Mouse (Mus musculus) forebrain, embryonic 10.5 days (tissue): ENCODE measurements around the gene N4bp1. TPM values are rescaled to one million over a fixed set of nuclear protein-coding genes. Genes with fewer than 3 reads are reported as not detected.

ENCODE experiments used
- DNase-seq: peaks from one replicate; pipeline ENCODE4 v3.0.0-alpha.2; 2017; ENCODE audit warnings: low spot score; ENCODE audit errors: extremely low spot score
- H3K27ac ChIP-seq: fragments of 300-500 bp; sonication (generic); 2 replicates; pipeline ENCODE4 v1.5.1; 2016; ENCODE audit warnings: mild to moderate bottlenecking
- H3K27me3 ChIP-seq: fragments of 300-500 bp; sonication (generic); 2 replicates; pipeline ENCODE4 v1.6.1; 2016; ENCODE audit warnings: mild to moderate bottlenecking; ENCODE audit not compliant: poor library complexity, severe bottlenecking
- H3K36me3 ChIP-seq: fragments of 300-500 bp; sonication (generic); replicated peaks from 2 replicates; pipeline ENCODE4 v1.6.1; 2016; ENCODE audit warnings: mild to moderate bottlenecking, moderate library complexity
- H3K4me1 ChIP-seq: fragments of 300-500 bp; sonication (generic); 2 replicates; pipeline ENCODE4 v1.6.1; 2016
- H3K4me3 ChIP-seq: fragments of 300-500 bp; sonication (generic); 2 replicates; pipeline ENCODE4 v1.5.1; 2016; ENCODE audit warnings: mild to moderate bottlenecking, moderate library complexity
- H3K9me3 ChIP-seq: fragments of 300-500 bp; sonication (generic); 2 replicates; pipeline ENCODE4 v1.6.1; 2016; ENCODE audit warnings: mild to moderate bottlenecking, moderate library complexity
- whole genome bisulfite sequencing: fragments of 180-500 bp; shearing (Covaris S2); methylation state at CpG from one replicate; pipeline ENCODE4 v1.1.7; 2016; 5-methylcytosine and 5-hydroxymethylcytosine counted together
- polyA plus RNA-seq: library from polyadenylated mRNA; unstranded; fragments of >200 nt; fragmentation: Nextera tagmentation; extraction: Ambion mirVana; gene quantifications from 2 replicates; pipeline ENCODE4 v1.2.1, GENCODE M21; 2016

Gene N4bp1
- polyA plus RNA-seq, 1 experiment from 2014 or later = 10.6 TPM

- Histone ChIP-seq H3K27me3 (no peaks in the 10 kb centered on the region), H3K4me3 (no peak overlapping the region), H3K9me3 (no peaks in the 10 kb centered on the region), H3K27ac (no peak overlapping the region), H3K36me3 (no peaks in the 10 kb centered on the region), H3K4me1 (peaks cover 16% of the 10 kb centered on the region)
- DNase-seq = no peak
- WGBS = 91% methylated on average over 2 of the region's 2 CpGs
Measured at GRCm38 (mm10) chr8:86917689-86918088, 32.6 kb upstream of the N4bp1 start.

GRCm38 (mm10) chr8:86916369-86916768 is 31.3 kb upstream of the N4bp1 start:
- H3K4me3 ChIP-seq = no peak overlapping the region
- no peak overlapping the region for H3K27ac ChIP-seq
- no peaks in the 10 kb centered on the region for H3K9me3 ChIP-seq
- no peaks in the 10 kb centered on the region for H3K27me3 ChIP-seq
- 95% methylated on average over 4 of the region's 4 CpGs for WGBS
- DNase-seq = no peak
- H3K36me3 ChIP-seq = no peaks in the 10 kb centered on the region
- peaks cover 10% of the 10 kb centered on the region for H3K4me1 ChIP-seq

- 90% methylated on average over 8 of the region's 8 CpGs for WGBS
Measured at GRCm38 (mm10) chr8:86911136-86911535, 26.1 kb upstream of the N4bp1 start.

GRCm38 (mm10) chr8:86910250-86910649 is 25.2 kb upstream of the N4bp1 start:
- Histone ChIP-seq H3K9me3 (no peaks in the 10 kb centered on the region), H3K27me3 (no peaks in the 10 kb centered on the region), H3K4me3 (no peak overlapping the region), H3K4me1 (no peaks in the 10 kb centered on the region), H3K36me3 (no peaks in the 10 kb centered on the region), H3K27ac (no peak overlapping the region)
- WGBS = 86% methylated on average over 7 of the region's 7 CpGs
- DNase-seq = no peak

More at GRCm38 (mm10) chr8:86911136-86911535, 26.1 kb upstream of the N4bp1 start:
- H3K27me3 ChIP-seq = no peaks in the 10 kb centered on the region
- DNase-seq = no peak
- H3K27ac ChIP-seq = no peak overlapping the region
- no peaks in the 10 kb centered on the region for H3K36me3 ChIP-seq
- H3K4me3 ChIP-seq = no peak overlapping the region
- no peaks in the 10 kb centered on the region for H3K9me3 ChIP-seq
- H3K4me1 ChIP-seq = no peaks in the 10 kb centered on the region

GRCm38 (mm10) chr8:86908536-86908935 is 23.5 kb upstream of the N4bp1 start:
- WGBS = 26% methylated on average over 6 of the region's 6 CpGs
- Histone ChIP-seq H3K27me3 (no peaks in the 10 kb centered on the region), H3K36me3 (no peaks in the 10 kb centered on the region), H3K27ac (no peak overlapping the region), H3K4me3 (no peak overlapping the region), H3K9me3 (no peaks in the 10 kb centered on the region), H3K4me1 (no peaks in the 10 kb centered on the region)
- DNase-seq = peak; percentile 67

- Histone ChIP-seq H3K27ac (no peak overlapping the region), H3K27me3 (no peaks in the 10 kb centered on the region), H3K4me3 (no peak overlapping the region), H3K36me3 (no peaks in the 10 kb centered on the region), H3K9me3 (no peaks in the 10 kb centered on the region), H3K4me1 (peaks cover 5% of the 10 kb centered on the region)
- 80% methylated on average over 10 of the region's 10 CpGs for WGBS
- no peak for DNase-seq
Measured at GRCm38 (mm10) chr8:86904911-86905310, 19.9 kb upstream of the N4bp1 start.

GRCm38 (mm10) chr8:86903104-86903503 is 18.0 kb upstream of the N4bp1 start:
- Histone ChIP-seq H3K27ac (no peak overlapping the region), H3K9me3 (no peaks in the 10 kb centered on the region), H3K27me3 (no peaks in the 10 kb centered on the region), H3K4me1 (peaks cover 5% of the 10 kb centered on the region), H3K4me3 (no peak overlapping the region), H3K36me3 (no peaks in the 10 kb centered on the region)
- peak; percentile 77 for DNase-seq
- 7% methylated on average over 10 of the region's 10 CpGs for WGBS

- Histone ChIP-seq H3K27ac (no peak overlapping the region), H3K4me3 (no peak overlapping the region)
- 80% methylated on average over 8 of the region's 8 CpGs for WGBS
Measured at GRCm38 (mm10) chr8:86902656-86903055, 17.6 kb upstream of the N4bp1 start.

GRCm38 (mm10) chr8:86901972-86902371 is 16.9 kb upstream of the N4bp1 start:
- no peaks in the 10 kb centered on the region for H3K9me3 ChIP-seq
- no peaks in the 10 kb centered on the region for H3K36me3 ChIP-seq
- 61% methylated on average over 5 of the region's 5 CpGs for WGBS
- no peak overlapping the region for H3K4me3 ChIP-seq
- H3K27ac ChIP-seq = no peak overlapping the region
- H3K4me1 ChIP-seq = peaks cover 5% of the 10 kb centered on the region
- no peaks in the 10 kb centered on the region for H3K27me3 ChIP-seq
- DNase-seq = no peak

More at GRCm38 (mm10) chr8:86902656-86903055, 17.6 kb upstream of the N4bp1 start:
- H3K27me3 ChIP-seq = no peaks in the 10 kb centered on the region
- DNase-seq = no peak
- H3K4me1 ChIP-seq = peaks cover 5% of the 10 kb centered on the region
- no peaks in the 10 kb centered on the region for H3K9me3 ChIP-seq
- no peaks in the 10 kb centered on the region for H3K36me3 ChIP-seq

- Histone ChIP-seq H3K36me3 (no peaks in the 10 kb centered on the region), H3K27me3 (no peaks in the 10 kb centered on the region), H3K4me3 (no peak overlapping the region), H3K9me3 (no peaks in the 10 kb centered on the region), H3K4me1 (peaks cover 8% of the 10 kb centered on the region), H3K27ac (no peak overlapping the region)
- 90% methylated on average over 7 of the region's 7 CpGs for WGBS
- no peak for DNase-seq
Measured at GRCm38 (mm10) chr8:86897726-86898419, 12.8 kb upstream of the N4bp1 start.

- DNase-seq = no peak
- peaks cover 3% of the 10 kb centered on the region; the same call in 1 of the 2 replicates for H3K4me1 ChIP-seq
- WGBS = 88% methylated on average over 4 of the region's 4 CpGs
- H3K27me3 ChIP-seq = no peaks in the 10 kb centered on the region
- H3K27ac ChIP-seq = no peak overlapping the region
- H3K9me3 ChIP-seq = no peaks in the 10 kb centered on the region
- no peak overlapping the region for H3K4me3 ChIP-seq
- no peaks in the 10 kb centered on the region for H3K36me3 ChIP-seq
Measured at GRCm38 (mm10) chr8:86895390-86895789, 10.3 kb upstream of the N4bp1 start.

- no peaks in the 10 kb centered on the region for H3K36me3 ChIP-seq
- no peak overlapping the region for H3K4me3 ChIP-seq
- no peaks in the 10 kb centered on the region for H3K27me3 ChIP-seq
- 90% methylated on average over 6 of the region's 6 CpGs for WGBS
- H3K9me3 ChIP-seq = no peaks in the 10 kb centered on the region
- H3K4me1 ChIP-seq = peaks cover 3% of the 10 kb centered on the region; the same call in 1 of the 2 replicates
- no peak overlapping the region for H3K27ac ChIP-seq
- no peak for DNase-seq
Measured at GRCm38 (mm10) chr8:86894194-86894761, 9.2 kb upstream of the N4bp1 start.

GRCm38 (mm10) chr8:86893554-86893953 is 8.5 kb upstream of the N4bp1 start:
- no peak for DNase-seq
- Histone ChIP-seq H3K27me3 (no peaks in the 10 kb centered on the region), H3K27ac (no peak overlapping the region), H3K36me3 (no peaks in the 10 kb centered on the region), H3K4me1 (peaks cover 3% of the 10 kb centered on the region; the same call in 1 of the 2 replicates), H3K4me3 (no peak overlapping the region), H3K9me3 (no peaks in the 10 kb centered on the region)
- WGBS = 93% methylated on average over 4 of the region's 4 CpGs
